Mouse (Mus musculus) mouse embryonic stem cell (cell line): ENCODE measurements around the gene Lmln.
"Not testable (repeated sequence)": the region's sequence is repeated elsewhere in the genome, so short reads cannot be mapped to it uniquely, and the experiment has no call there.

Source experiments
- in situ Hi-C, 2 experiments: fragments of 300-500 bp; cut with MboI; formaldehyde crosslinking; loops; 1 replicate in 1 of 2; 3 replicates in 1 of 2; pipeline ENCODE4 v1.14.3; 2019 to 2020; ENCODE audit warnings: low sequenced_read_pairs in 2 of 2, low pct_unique_long_range_greater_than_20kb in 1 of 2, mixed read lengths in 1 of 2; ENCODE audit not compliant: unreplicated experiment in 1 of 2

The Lmln gene

DNA sequence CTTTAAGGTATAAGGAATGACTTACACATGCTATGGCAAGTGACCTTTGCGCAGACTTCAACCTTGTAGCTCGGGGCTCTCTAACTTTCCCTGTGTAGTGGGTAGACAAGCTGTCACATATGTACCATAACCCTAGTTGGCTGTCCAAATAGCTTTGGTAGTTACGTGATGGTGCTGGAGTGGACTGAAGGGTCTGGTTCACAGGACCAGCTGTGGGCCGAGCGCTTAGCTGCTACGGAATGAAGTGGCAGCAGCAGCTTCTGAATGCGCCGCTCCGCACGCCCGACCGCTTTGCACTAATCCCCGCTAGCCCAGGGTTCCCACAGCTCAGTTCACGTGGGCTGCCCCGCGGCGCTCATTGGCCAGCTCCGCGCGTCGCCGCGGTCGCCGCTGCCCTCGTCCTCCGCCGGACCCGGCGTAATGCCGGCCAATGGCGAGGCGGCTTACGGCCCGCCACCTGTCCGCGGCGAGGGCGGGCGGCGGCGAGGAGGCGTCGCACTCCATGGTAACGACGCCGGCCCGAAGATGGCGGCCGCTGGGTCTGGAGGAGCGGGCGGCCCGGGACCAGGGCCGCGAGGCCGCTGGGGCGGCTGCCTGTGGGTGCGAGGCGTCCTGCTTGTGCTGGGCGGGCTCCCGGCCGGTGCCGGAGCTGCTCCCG lies at the start of gene Lmln:
Gene Lmln, plus strand, starts transcription at position 498 of the 658 bp plus-strand sequence.
- in situ Hi-C loops = no loop called here

DNA sequence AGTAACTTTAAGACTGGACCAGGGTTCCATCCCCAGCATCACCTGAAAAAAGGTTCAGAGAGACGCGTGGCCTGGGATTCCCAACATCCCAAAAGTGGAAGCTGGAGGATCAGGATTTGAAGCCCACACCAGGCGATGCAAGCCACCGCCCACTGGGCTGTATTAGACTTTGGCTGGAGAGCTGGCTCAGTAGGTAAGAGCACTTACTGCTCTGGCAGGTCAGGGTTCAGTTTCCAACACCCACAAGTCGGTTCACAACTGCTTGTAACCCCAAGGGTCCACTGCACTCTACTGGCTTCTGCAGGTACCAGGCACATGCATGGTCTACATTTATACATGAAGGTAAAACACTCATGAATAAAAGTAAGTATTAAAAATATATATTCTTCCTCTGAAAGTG lies 48.5 kb upstream of the Lmln start:
- in situ Hi-C loops = no loop called here

DNA sequence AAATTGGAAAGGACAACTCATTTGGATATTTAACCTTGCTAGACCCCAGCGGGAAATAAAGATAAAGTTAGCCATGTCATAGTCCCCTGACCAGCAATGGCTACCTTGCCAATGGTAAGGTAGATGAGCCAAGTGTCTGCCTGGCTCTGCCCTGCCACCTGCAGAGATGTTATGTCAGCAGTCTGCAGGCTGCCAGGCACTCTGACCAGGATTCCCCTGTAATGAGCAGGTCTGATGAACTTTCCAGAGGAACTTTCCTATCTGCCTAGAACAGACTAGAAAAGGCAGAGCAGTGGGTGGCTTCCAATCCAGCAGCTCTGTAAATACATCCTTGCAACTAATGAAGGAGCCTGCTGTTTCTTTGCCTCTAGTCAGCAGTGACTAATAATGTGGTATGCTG lies 47.4 kb upstream of the Lmln start:
- in situ Hi-C loops = no loop called here

DNA sequence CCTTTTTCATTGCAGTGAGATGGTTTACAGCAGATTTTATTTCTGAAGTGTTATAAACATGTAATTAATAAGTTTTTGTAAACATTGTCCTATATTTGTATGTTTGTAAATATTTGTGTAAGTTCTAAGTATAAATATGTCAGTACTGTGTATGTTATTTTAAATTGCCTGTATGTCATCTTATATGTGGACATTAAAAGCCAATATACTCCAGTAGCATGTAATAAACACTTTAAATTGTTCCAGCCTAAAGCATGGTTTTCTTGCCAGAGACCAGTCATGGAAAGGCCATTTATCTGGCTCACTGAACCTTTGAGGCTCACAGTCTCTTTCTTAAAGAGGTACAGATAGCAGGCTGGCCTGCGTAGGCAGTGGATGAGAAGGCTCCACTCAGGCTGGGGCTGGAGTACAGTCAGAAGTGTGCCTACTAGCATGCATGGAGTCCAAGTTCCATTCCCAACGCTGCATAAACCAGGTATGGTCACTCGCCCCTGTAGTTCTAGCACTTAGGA lies 46.9 kb upstream of the Lmln start:
- in situ Hi-C loops = no loop called here

DNA sequence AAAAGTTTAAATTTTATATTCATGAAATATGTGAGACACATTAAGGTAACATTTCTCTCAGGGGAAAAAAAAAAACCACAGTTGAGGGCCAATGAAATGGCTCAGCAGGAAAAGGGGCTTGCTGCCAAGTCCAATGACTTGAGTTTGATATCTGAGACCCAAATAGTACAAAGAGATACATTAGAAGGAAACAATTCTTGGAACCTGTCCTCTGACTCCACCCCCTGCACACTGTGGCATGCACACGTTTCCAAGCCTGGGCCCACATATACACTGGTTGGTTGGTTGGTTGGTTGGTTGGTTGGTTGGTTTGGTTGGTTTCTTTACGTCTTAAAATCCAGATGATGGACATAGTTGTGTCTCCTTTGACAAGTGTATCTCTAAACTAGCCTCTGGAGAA lies 46.3 kb upstream of the Lmln start:
- in situ Hi-C loops = no loop called here

DNA sequence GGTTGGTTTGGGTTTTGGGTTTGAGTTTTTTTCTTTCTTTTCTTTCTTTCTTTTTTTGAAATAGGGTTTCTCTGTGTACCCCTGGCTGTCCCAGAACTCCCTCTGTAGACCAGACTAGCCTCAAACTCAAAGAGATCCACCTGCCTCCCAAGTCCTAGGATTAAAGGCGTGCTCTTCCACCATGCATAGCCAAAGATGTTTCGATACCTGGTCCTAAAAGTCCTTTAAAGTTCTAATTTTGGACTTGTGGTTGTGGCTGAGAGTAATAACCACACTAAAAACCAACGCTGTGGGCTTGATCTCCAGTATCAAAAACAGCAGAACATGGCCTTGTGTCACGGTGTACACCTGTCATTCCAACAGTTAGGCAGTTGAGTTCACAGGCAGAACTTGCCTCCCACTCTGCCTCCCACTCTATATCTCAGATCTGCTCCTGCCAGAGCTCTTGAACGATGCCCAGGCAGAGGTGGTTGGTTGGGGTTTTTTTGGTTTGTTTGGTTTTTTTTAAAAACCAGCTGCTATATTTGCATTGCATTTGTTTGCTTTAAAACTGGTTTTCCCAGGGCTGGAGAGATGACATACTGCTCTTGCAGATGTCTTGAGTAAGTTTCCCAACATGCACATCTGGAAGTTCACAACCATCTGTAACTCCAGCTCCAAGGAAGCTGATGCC lies 44.5 kb upstream of the Lmln start:
- in situ Hi-C loops = no loop called here

DNA sequence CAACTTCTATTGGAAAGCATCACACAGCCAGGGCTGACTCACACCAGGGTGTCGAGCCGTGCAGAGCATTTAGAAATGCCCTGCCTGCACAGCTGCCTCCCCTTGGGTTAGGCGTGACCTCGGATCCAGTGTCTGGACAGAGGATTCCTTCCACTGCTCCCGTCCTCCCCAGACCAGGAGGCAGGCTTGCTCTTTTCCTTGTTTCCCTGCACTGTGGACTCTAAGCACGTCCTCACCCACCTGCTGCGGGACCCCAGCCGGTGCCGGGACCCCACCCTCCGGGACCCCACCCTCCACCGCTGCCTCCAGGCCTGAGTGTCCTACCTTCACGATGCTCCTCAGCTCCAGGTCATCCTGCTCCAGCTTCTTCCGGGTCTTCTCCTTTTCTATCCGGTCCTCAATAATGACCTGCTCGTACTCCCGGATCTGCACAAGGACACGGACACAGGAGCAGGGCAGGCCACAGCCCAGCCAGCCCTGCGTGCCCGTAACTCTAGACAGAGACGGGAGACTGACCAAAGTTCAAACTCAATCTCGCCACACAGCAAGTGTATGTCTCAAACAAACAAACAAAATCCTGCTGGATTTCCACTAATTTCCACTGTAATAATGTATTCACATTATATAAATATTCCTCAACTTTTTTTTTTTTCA lies 43.1 kb upstream of the Lmln start:
- in situ Hi-C loops = no loop called here

DNA sequence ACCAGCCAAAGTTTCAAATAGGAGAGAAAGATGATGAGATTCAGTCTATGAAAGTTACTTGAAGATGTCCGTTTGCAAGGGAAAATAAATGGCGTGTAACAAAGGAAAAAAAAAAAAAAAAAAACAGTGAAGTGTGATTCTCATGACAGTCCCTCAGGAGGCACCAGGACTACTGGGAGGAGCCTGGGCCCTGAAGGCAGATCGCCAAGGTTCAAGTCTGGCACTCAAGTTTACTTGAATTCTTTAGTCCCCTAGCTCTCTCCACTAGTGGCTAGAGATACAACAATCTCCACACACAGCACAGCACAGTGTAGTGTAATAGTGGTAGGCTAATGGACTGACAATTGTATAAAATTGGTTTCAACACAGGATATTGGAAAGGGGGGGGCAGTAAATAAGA lies 40.9 kb upstream of the Lmln start:
- in situ Hi-C loops = loop anchor here in 1 of 2 experiments (10.0 kb wide), 1 partner anchor 207 kb away; the partner anchor contains the start of gene Smbd1

DNA sequence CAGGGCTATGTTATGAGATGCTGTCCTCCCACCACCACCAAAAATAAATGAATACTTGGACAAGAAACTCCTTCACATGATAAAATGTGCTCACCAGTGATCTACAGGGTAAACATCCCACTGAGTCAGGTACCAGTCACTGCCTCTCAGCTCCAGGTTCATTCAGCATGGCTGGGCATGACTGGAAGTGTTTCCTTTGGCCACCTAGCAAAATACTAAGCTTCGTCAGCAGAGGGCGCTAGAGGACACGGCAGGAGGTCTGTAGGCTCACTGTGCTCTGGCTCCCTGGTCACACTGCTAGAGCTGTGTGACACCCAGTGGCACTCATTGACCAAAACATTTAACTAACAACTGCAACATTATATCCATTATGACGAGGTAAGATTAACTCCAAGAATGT lies 38.6 kb upstream of the Lmln start:
- in situ Hi-C loops = loop anchor here in 1 of 2 experiments (10.0 kb wide), 1 partner anchor 209 kb away; the partner anchor contains the start of gene Smbd1

DNA sequence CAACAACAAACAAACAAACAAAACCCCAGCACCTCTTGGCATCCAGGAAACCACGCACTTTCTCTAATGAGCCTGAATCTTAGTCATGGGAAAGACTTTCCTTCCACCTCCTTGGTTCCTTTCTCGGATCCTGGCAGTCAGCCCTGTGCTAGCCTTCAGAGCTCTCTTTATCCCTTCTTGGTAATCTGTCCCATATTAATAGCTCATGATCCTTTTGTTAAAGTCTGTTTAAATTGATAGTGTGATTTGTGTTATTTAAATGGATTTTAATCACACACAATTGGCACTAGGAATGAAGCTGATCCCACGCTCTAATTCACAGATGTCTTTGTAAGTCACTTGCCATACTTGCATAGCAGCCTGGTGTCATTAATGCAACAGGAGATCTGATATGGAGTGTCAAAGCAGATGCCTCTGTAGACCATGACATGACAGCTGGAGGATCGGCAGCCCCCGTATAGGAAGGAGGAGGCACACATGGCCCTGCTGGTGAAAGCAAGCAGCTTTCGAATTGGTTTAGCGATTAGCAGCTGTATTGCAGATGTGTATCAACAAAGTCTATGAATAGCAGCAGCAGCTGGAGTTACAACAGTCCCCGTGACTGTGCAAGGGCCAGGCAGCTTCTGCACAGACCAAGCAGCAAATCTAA lies 37.7 kb upstream of the Lmln start:
- in situ Hi-C loops = loop anchor here in 1 of 2 experiments (10.0 kb wide), 1 partner anchor 210 kb away; the partner anchor contains the start of gene Smbd1

DNA sequence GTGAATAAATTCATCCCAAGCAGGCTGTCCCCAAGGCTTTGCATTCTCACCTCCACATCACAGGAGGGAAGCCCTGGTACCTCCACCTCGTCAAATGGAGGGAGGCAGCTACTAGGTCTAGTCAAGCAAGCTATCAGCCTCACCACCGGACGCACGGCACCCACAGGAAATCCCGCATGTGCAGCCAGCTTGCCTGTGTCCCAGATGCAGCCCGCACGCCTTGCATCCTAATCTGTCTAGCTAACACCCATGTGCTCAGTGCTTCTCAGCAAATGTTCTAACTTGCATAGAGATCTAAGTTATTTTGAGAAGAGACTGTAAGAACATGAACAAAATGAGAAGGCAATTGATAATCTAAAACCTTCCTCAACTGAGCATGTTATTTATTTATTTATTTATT lies 36.0 kb upstream of the Lmln start:
- in situ Hi-C loops = loop anchor here in 1 of 2 experiments (10.0 kb wide), 1 partner anchor 212 kb away; the partner anchor contains the start of gene Smbd1

DNA sequence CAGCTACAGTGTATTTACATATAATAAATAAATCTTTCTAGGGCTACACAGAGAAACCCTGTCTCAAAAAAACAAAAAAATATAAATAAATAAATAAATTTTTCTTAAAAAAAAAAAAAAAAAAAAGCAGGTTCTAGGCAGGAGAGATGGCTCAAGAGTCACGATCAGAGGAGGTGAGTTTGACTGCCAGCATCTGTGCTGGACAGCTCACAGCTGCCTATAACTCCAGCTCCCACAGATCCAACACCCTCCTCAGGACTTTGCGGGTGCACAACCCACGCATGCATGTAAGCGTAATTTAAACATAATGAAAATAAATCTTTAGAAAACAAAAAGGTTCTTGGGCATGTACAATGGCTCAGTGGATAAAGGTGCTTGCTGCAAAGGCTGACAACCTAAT lies 26.3 kb upstream of the Lmln start:
- in situ Hi-C loops = no loop called here

DNA sequence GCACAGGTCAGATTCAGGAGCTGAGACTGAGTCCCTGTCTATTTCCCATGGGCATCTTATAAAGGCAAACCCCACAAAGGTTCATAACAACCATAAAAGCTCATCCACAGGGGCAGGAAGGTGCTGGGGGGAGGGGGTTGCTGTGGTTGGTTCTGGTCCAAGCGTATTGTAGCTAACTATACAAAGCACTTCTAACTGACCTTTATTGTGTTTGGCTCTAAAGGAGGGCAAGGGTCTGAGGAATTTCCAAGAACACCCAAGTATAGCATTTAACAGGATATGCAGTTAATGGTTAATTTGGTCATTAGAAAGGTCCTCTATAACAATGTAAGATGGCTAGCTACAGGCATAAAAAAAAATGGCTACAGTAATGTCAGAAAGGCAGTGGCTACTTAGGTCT lies 19.6 kb upstream of the Lmln start:
- in situ Hi-C loops = no loop called here

DNA sequence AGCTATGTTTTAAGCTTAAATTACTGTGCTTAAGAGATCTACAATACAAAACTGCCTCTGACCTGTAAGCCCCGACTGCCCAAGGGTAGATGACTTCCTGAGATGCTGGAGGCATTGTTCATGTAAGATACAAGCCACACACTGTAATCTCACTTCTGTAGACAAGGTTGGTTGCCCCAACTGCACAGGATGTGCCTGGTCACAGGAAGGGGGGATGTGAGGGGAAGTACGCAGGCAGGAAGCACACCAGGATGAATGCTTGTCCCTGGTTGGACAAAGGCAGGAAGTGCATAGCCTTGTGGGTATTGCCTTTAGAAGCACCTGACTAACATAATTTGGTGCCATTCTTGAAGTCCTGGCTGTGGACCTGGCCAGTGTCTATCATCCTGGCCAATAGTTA lies 19.1 kb upstream of the Lmln start:
- in situ Hi-C loops = no loop called here

DNA sequence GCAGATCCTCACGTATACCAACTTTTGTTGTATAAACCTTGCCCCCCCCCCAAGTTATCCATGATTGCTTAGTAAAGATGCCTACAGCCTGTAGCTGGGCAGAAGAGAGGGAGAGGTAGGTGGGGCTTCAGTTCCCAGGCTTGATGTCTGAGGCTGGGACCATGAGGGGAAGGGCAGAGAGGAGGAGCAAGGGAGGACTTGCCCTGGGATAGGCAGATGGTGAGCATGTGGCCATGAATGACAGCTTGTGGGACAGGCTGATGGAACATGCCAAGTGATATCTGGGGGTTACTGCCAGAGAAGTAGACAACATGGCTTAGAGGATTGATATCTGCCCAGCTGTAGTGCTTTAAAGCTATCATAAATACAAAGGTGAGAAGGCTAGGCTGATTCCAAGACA lies 14.3 kb upstream of the Lmln start:
- in situ Hi-C loops = no loop called here

DNA sequence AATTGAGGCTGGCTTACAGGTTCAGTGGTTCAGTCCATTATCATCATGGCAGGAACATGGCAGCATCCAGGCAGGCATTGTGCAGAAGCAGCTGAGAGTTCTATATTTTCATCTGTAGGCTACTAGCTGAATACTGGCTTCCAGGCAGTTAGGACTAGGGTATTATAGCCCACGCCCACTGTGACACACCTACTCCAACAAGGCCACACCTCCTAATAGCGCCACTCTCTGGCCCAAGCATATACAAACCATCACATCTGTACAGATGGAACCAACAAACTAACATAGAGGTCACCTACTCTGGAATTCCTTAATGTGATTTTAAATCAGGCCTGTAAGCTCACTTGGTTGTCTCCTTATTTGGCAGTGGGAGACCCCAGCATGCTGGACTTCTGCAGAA lies 13.6 kb upstream of the Lmln start:
- in situ Hi-C loops = no loop called here

DNA sequence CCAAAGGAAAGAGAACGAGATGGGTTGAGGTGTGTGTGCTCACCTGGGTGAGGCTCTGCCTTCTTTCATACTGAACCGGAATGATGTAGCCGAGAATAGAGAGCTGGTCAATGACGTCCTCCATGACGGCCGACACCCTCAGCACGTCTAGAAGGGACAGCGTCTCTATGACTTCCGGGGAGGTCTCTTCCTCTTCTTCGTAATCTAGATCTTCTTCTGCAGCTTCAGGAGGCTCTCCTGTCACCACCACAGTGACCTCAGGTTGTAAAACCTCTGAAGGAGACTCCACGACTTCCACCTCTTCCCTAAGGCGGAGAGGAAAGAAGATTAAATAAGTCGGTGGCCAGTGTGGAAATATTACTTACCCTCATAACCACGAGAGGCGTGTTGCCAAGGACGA lies 12.5 kb upstream of the Lmln start:
- in situ Hi-C loops = no loop called here

DNA sequence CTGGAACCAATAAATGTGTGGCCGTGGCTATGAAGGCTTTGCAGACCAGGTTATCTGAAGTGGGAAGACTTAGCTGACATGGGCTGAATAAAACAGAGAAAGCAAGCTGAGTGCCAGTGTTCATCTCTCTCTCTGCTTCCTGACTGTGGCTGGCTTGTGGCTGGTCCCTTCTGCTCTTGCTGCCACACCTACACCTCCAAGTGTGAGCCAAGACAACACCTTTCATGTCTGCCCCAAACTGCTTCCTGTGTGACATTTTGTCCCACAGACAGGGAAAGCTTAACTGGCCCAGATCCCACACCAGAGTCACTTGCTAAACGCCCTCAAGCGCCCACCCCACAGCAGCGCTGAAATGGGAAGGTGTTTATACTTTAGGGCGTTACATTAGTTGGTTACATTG lies 9.2 kb upstream of the Lmln start:
- in situ Hi-C loops = no loop called here

DNA sequence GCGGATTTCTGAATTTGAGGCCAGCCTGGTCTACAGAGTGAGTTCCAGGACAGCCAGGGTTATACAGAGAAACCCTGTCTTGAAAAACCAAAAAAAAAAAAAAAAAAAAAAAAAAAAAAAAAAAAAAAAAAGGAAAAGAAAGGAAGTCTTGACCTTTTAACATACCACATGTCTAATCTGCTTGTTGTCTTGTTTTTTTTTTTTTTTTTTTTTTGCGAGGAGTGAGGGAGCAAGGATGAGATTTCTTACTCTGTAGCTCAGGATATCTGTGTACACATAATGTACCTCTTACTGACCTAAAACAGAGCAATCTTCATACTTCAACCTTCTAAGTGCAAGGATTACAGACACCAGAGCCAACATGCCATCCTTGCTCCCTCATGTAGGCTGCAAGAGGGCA lies 7.4 kb upstream of the Lmln start:
- in situ Hi-C loops = not testable (repeated sequence)
